Mouse (Mus musculus): ENCODE results near the gene Tas2r108.

Tas2r108 gene

DNA sequence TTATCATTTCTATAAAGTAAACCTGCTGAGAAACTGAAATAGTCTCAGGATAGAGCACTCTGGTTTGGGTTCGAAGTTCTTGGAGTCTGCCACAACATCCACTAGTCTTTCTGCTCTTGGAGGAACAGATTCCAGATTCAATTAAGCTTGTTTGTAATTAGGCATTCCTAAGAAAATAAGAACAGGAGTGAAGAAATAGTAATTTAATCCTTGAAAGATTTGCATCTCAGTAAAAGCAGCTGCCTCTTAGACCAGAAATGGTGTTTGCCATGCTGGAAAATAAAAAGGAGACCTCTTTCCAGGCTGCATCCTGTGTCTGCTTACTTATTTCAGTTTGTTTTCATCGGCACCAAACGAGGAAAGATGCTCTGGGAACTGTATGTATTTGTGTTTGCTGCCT lies at the start of gene Tas2r108:
Tas2r108 (plus strand) TSS at position 301 of the 400 bp plus-strand sequence.
- no peak for DNase-seq

DNA sequence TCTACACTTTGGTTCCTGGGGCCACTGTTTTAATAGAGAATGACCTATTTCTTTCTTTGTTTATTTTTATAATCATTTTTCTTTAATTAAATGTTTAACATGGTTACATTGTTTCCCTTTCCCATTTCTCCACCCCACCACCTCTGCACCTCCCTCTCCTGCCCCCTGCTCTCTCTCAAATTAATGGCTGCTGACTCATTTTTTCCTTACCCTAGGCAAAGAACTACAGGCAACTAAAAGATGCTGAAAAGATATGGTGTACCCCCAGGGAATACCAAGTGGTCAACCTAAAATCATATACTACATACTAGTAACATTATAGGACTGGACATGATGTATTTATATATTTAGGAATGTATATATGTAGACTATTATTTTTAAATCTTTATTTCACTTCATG lies 44.7 kb upstream of the Tas2r108 start:
- DNase-seq, result no peak

DNA sequence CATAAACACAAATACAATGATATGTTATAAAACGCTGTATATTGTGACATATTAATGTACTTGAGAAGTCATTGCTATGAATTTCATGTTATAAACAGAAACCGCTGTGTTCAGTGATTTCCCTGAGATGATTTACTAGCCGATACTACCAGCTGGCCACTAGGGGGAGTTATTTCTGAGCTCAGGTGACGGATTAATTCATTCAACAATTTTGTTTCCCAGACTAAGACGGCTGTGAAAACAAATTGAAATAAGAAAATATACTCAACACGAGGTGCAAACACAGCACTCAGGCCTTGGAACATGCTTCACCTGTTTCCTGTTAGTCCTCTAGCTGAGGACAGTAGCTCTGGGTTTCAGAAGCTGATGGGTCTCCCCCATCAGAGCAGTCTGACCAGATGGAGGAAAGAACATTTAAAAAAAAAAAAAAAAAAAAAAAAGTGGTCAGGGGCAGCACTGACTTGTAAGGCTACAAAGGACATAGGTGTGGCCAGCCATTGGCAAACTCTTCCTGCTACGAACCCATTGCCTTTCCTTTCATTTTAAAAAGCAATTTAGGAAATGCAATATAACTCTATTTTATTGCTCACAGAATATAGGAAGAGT lies 38.8 kb upstream of the Tas2r108 start:
- DNase-seq, result no peak

GRCm38 (mm10) chr6:40465710-40466109 lies 27.6 kb upstream of the Tas2r108 start:
- no peak for DNase-seq

- DNase-seq, result peak; percentile 90
Observed at GRCm38 (mm10) chr6:40470916-40471719, 22.2 kb upstream of the Tas2r108 start, which contains the start of gene Ssbp1. TSS of gene Ssbp1 (plus strand) at chr6:40471352.

GRCm38 (mm10) chr6:40471720-40472010 lies 21.7 kb upstream of the Tas2r108 start:
- DNase-seq, result no peak

GRCm38 (mm10) chr6:40476132-40476531 lies 17.2 kb upstream of the Tas2r108 start:
- no peak for DNase-seq

DNA sequence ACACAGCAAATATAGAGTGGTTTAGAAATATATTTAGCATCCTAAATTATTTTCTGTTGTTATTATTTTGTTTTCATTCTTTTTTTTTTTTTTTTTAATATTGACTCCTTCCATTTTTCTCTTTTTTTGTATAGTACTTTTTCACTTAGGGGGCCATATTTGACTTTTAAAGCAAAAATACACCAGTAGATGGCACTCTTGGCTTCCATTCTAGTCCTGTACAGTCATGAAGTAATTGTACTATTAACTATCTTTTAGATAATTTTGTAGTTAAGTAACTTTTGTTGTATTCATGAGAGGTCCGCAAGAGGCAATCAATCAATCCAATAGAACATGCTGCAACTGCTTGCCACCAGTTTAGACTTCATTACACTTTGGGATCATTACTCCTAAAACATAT lies 13.6 kb upstream of the Tas2r108 start:
- DNase-seq, result no peak

- DNase-seq, result no peak
Observed at GRCm38 (mm10) chr6:40482318-40482717, 11.0 kb upstream of the Tas2r108 start.

- no peak for DNase-seq
Observed at GRCm38 (mm10) chr6:40490933-40491332, 2.4 kb upstream of the Tas2r108 start, which contains the start of gene Tas2r137. TSS of gene Tas2r137 (plus strand) at chr6:40491233.

DNA sequence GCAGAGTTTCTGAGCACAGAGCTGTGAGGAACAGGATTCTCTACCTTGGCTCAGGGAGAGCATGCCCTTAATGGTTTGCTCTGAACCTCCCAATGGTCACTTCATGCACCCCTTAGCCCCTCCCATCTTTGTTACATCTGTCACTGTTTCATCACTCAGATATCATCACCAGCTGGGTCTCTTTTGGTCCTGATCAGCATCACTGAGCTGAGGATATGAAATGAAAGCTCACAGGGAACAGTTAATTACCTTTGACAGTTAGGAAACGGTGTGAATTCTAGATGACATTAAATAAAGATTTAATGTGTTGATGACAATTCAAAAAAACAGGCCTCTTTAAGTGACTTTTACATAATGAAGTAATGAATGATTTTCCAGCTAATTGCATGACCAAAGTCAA lies 26.1 kb downstream of the Tas2r108 start, which contains the start of gene Prss37:
Prss37 (minus strand) TSS at position 101 of the 400 bp plus-strand sequence.
- no peak for DNase-seq

Measured in cerebellum, adult 11-12 months (tissue).